Mouse (Mus musculus): ENCODE results near the gene Nup210.
A peak's percentile ranks its signal among the peaks of the same experiment; 100 is the strongest.

Gene Nup210

DNA sequence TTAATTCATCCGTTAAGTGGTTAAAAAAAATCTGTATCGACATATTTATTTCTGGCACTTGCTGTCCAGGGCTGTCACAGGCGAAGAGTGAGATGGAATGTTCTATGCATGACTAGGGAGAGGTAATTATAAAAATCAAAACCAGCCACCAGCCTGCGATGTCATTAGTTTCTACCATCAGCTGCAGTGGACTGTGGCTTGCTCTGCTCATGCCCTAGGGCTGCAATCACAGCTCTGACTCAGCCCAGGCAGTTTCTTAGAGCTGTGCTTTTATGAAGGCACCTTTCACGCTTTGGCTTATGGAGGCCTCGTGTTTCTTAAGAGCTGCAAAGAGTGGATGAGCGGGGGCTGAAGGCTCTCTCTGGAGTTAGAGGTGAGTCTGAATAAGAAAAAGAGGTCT is 95.8 kb downstream of the Nup210 start:
- DNase-seq (ENCODE audit: low spot score in 2 of 2), result no peak

DNA sequence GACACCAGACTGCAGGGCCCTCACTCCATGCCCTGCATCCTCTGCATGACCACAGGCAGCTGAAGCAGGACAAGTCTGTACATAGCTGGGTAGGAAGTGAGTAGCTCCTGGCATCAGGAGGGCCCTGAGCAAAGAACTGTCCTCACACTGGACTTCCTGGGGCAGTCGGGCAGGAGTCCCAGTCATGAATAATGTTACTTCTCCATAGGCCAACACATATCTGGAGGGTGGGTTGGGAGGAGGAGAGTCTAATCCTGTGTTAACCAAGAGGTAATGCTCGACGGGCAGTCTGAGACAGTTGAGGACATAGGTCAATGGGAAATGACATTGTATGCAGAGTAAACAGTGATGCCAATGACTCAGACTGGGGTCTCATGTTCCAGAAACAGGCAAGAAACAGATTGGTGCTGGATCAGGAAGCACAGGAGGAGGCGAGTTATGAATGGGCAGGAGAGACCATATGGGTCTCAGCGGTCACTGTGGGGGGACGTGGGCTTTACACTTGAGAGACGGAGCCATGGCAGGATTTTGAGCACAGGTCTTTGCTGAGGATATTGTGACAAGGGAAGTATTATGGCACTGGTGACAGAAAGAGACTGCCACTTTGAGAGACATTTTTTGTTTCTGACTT is 99.9 kb downstream of the Nup210 start:
- no peak for DNase-seq (ENCODE audit: low spot score in 2 of 2)

DNA sequence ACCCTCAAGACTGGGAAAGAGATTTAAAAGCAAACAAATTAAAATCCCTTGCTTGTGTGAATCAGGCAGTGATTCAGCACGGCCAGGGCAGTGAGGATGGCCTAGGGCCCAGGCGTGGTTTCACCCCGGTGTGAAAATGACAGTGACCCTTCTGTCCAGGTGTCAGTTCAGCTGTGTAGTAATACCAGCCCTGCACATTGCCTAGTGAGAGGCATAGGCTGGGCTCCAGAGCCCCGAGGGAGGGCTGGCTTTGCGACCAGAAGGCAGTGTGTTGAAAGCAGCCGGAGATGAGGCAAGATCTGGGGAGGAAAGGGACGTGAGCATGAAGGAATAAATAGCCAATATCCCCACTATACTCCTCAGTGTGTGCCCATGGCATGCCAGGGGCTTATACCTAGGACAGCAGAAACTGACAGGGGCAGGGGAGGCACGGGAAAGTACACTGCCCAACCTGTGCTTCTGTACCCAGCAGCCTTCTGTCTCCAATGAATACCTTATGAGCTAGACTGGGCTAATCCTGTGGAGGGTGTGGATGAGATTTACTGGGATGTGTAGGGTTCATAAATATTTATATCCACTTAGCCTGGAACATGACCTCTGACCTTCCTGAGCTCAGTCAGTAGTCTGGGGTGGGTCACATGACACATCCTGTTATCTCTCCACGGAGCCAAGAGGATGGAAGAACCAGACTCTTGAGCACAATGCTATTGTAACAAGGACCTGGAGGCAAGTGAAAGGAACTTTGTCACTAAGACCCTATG is 102.3 kb downstream of the Nup210 start:
- DNase-seq (ENCODE audit: low spot score in 2 of 2), result no peak

DNA sequence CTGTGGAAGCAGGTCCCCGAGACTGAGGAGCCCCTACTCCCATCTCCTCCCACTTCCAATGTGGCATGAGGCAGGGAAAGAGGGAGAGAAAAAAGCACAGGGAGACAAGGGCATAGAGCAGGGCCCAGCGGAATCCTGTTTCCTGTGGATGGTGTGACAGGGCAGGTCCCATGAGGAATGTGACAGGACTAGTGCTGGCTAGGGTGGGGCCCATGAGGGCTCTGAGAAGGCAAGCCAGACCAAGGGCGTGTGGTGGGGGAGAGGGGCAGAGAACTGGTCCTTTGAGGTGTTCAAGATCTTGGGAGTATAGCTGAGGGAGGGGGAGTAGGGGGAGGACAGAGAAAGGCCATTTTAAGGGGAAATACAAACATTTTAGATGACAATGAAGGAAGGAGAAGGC is 104.2 kb downstream of the Nup210 start:
- DNase-seq (ENCODE audit: low spot score in 2 of 2), result no peak

DNA sequence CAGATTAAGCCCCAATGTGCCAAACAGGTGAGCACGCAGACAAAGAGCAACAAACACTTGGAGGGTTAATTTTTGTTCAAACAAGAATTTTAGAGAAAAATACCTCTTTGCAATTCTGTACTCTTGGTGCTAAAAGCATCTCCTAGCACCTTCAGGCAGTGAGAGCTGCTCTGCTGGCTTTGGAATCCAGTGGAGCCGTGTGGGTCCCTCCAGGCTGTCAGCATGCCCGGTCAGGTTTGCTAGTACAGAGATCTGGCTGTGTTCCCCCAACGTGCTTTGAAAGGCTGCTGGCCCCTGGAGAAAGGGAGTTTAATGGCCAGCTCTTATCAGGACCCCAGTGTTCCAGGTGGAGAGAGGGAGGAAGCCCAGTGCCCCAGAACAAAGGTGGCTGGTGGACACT is 105.1 kb downstream of the Nup210 start:
- DNase-seq (ENCODE audit: low spot score in 2 of 2), result no peak

DNA sequence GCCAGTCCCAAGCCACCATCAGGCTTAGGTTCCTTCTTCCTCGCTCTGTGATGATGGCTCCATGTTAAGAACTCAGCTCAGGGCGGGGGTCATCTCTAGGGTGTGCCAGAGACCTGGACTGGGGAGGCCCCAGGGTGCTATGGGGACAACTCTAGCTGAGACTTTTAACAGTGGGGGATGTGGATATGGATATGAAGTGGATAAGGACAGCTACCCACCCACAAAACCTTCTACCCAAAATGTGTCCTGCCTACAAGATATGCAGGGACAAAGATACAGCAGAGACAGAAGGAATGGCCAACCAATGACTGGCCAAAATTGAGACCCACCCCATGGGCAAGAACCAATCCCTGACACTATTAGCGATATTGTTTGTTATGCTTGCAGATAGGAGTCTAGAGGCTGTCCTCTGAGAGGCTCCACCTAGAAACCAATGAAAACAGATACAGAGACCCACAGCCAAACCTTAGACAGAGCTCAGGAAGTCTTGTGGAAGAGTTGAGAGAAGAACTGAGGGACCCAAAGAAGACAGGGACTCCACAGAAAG is 108.3 kb downstream of the Nup210 start:
- DNase-seq (ENCODE audit: low spot score in 2 of 2), result no peak

DNA sequence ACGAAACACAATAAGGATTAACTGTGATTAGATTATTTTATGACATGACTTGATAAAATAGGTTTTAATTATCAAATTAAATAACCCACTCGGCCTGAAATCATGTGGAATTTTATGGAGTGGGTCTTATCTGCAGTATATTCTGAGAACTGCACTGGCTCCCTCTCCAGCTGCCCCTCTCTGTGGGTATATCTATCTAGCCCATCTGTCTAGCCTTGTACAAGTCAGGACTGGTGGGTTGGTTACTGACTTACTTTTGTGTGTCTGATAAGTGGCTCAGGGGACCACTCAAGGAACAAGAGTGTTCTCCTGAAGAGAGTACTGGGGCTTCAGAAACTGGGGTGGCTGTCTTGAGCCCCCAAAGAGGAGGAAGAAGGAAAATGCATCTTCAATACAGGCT is 109.4 kb downstream of the Nup210 start:
- no peak for DNase-seq (ENCODE audit: low spot score in 2 of 2)

DNA sequence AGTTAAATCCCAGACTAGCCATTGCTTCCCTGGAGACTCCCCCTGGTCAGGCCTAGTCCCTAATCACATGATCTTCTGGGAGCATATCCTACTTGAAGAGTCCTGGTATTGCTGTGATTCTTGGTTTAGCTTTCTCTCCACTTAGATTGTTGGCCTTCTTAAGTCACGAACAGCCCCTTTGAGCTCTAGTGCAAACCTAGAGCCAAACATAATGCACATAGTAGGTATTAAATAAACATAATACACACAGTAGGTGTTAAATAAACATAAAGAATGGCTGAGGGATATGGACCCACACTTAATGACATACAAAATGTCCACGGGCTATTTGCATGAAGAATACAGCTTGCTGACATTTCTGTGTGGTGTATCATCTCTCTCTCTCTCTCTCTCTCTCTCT is 112.5 kb downstream of the Nup210 start:
- DNase-seq (ENCODE audit: low spot score in 2 of 2), result no peak

DNA sequence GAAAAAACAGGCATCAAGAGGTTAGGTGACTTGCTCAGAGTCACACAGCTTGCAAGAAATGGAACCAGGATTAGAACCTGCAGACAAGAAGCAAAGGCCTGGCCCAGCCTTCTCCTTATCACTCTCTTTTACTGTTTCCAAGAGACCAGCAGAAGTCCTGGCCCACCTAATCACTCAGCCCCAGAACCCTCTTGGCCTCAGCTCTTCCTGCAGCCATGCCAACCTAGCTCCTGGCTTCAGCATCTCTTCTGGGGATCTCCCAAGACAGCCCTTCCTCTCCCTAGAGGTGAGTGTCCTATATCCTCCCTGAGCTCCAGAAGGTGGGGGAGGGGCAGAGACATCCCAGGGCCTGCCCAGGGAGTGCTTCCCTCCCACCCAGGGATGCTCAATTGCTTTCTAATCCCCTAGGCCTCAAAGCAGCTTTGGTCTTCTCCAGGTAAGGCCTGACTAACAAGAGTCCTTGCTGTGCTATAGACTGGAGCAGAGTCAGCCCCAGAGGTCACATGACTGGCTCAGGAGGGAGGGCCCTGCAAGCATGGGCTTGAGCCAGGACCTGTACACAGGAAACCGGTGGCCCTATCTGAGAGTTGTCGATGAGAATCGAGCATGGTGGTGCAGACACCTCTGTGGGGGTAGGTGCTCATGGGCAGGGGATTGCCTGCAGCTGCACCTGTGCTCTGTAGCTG is 113.2 kb downstream of the Nup210 start:
- no peak for DNase-seq (ENCODE audit: low spot score in 2 of 2)

DNA sequence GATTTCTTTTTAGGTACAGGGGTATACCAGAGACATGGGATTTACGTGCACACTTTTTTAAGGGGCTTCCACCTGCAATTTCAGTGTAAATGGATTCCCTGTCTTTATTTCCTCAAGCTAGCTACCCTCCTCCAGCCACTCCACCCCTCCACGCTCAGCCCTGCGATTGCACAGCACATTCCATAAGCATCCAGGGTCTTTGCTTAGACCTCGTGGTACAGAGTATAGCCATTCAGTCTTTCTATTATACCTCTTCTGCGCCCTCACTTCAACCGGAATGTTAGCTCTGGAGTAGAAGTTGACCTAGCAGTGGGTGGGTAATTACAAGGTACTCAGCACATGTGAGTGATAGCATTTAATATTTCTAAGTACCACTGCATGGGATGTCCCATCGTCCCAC is 115.1 kb downstream of the Nup210 start:
- DNase-seq (ENCODE audit: low spot score in 2 of 2), result no peak

DNA sequence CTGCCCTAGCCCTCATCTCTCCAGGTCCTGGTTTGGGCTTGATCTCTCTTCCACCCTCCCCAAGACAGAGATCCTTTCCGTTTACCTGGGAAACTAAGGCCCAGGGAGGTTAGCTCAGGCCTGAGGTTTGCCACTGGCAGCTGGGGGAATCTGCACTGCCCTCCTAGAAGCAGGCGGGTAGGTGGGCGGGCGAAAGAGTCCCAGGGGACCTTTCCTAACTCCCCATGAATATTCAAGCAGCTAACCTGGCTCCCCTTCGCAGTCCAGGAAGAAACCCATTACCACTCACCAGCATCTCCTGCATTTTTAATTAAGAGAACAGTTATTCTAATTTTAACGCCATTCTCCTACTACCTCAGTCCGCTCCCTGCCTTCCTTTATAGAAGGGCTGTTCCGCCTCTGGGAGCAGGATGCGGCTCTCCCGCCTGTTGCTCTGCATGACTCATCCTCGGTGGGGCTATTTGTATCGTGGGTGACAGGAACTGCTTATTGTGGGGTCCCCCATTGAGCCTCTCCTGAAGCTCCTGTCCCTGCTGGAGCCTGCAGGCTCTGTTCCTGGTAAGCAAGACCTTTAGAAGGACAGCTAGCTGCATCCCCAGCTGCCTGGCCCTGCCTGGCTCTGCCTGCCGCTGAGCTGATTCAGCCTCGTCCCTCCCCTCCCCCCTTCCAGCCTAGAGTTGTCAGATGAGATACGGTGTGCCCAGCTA is 115.7 kb downstream of the Nup210 start:
- peak; percentile 81 to 85 for DNase-seq (ENCODE audit: low spot score in 2 of 2)

DNA sequence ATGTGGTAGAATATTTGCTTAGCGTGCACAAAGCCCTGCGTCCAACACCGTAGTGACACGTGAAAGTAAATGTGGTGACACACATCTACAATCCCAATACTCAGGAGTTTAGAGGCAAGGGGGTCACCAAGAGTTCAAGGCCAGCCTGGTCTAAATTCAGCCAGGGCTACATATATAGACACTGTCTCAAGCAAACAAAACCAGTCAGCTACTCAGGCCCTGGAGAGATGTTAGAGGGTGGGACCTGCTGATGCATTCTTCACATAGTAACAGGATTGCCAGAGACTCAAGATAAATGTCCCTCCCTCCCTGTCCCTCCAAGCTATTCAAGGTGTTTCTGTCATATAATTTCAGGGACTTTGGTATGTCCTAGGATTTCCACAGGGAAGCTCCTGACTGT is 117.5 kb downstream of the Nup210 start:
- no peak for DNase-seq (ENCODE audit: low spot score in 2 of 2)

DNA sequence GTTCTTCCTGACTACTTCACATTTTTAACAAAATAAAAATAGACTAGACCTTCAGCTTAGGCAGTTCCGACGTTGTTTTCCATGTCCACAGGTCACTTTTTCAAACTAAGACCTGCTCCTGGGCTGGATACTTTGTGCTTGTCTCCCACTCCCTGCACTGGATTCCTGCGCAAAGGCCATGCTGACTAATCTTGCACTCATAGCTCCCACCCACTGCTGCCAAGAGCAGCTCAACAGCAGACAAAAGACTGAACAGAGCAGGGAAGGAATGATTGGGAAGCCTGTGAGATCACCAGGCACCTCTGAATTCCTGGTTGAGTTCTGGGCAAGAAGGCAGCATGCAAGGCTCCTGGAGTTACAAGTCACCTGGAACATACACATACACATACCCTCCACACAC is 119.6 kb downstream of the Nup210 start:
- peak; percentile 34 to 35 for DNase-seq (ENCODE audit: low spot score in 2 of 2)

DNA sequence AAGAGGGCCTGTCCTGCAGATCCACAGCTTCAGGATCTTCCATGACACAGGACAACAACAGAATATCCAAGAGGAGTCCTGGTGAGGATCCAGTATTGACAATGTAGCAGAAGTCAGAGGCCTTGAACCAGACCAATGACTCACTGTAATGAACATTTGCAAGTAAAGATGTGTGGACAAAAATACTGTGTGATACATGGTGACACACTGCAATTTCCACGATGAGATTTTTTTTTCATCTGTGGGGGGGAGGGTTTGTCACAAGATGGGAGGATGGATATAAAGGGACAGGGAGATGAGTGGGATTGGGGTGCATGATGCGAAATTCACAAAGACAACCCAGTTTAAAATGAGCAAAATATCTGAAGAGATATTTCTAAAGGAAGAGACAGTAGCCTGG is 120.4 kb downstream of the Nup210 start:
- DNase-seq (ENCODE audit: low spot score in 2 of 2), result no peak

DNA sequence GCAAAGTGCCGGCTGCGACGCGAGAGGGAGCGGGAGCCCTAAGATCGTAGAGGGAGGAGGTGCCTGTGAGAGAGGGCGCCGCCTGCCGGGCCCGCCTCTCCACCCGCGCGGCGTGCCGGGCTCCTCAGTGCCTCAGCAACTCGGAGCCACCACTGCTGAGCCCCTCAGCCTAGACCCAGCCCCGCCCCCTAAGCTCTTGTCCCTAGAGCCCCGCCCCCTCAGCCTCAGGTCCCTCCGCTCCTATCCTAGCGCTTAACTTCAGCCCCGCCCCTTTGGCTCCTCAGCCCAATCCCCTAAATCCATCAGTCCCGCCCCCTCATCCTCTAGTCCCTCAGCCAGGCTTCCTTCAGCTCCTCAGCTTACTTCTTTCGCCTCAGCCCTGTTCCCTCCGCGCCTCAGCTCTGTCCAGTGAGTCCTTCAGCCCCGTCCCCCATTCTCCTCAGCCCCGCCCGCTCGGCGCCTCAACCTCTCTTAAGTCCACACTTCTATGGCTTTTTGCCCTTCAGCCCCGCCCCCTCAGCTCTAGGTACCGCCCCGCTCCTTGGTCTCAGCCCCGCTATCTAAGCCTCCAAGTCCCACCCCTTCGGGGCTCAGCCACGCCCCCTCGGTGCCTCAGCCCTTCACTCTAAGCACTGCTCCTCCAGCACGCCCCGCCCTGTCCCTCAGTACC is 127.8 kb downstream of the Nup210 start, which contains the start of gene Iqsec1:
TSS of gene Iqsec1 (minus strand) at position 38 of the 670 bp plus-strand sequence.
- DNase-seq (ENCODE audit: low spot score in 2 of 2), result peak; percentile 78 to 84

DNA sequence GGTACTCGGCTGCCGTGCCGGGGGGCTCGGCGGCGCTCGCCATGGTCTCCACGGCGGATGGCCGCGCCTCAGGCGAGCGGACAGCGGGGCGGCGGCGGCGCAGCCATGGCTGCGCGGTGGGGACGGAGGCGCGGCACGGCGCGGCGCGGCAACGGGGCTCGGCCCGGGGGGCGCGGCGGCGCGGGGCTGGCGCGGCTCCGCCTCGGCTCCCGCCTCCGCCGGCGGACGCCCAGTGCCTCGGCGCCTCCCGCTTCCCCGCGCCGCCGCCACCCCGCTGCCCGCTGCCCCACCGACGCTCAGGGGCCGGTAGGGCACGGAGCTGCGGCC is 128.4 kb downstream of the Nup210 start:
- DNase-seq (ENCODE audit: low spot score in 2 of 2), result no peak

DNA sequence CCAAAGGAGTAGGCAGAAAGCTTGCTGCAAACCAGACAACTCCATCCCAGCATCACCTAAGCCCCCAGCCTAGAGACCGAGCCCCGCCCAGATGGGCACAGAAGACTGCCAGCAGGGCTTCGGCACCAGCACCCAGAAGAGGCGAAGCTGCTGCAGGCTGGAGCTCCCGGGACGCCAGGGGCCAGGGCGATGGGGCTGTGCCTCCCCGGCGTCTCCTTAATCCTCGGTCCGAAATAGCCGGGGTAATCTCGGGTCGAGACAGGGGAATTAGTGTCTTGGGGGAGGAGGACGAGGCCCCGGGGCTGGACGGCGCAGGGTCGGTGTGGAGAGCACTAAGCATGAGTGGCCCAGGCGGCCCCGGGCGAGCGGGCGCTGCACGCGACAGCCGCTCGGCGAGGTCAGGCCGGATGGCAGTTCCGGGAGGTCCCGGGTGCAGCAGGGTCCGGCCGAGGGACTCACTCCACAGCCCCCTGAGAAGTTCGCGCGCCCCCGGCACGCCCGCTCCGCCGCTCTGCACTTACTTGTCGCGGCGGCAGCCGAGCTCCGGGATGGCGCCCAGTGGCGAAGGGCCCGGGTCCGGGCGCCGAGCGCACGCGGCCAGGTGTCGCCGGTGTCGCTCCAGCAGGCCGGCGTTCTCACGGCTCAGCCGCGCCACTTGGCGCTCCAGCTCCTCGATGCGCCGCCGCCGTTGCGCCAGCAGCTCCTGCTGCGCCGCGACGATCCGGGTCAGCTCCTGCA is 128.9 kb downstream of the Nup210 start:
- peak; percentile 31 to 40 for DNase-seq (ENCODE audit: low spot score in 2 of 2)

DNA sequence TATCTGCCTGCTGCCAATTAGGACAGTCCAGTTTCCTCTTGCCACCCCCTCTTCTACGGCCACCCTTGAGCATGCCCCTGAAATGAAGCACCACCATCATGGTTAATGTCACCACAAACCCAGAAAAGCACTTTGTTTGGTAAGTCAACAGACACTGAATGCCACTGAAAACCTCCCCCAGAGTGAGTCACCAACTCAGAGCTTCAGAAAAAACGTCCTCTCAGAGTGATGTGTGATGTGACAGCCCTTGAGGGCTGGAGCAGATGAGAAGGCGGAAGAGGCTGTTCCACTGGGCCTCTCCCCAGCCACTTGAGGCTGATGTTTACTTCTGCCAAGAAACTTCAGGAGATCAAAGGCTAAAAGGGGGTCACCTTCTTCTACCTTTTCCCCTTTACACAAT is 132.5 kb downstream of the Nup210 start:
- DNase-seq (ENCODE audit: low spot score in 2 of 2), result peak; percentile 52 to 58

DNA sequence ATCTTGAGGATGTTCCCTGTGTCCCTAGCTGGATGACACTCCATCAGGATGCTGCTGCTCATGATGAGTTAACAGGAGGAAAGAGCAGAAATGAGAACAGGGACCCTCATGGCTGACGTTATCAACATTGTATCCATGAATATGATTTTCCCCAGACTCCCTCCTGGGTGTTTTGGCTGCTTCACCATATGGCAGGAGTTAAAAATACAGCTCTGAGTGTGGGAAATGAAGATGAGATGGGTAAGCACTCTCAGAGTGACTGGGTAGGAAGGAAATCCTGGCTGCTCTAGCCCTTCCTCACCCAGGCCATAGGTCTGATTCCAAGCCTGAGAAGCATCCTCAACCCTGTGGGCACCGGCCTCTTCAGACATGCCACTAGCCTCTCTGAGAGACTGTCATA is 142.3 kb downstream of the Nup210 start:
- peak in 1 of 2 experiments; percentile 33 for DNase-seq (ENCODE audit: low spot score in 2 of 2)

DNA sequence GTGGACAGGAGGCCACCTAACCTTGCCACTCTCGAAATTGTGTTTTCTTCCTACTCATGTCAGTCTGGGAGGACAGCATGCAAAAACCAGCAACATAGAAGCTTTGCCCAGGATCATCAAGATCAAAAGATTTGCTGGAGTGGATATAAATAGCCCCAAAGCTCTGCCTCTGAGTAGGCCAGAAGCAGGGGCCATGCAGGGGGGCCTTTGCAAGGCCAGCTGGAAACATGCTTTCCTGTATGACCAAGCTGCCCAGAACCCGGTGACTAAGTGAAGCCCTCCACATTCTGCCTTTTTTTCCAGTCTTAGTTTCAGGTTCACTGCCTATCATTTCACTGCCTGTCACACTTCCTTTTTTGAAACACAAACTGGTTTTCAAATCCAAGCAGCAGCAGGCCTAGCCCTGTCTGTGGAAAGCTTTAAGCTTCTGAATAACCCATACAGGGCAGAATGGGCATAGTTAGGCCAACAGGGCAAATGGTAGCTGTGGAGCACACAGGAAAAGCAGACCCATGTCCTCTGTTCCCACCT is 147.2 kb downstream of the Nup210 start:
- DNase-seq (ENCODE audit: low spot score in 2 of 2), result no peak
